Mouse (Mus musculus): ENCODE data around the gene Gm10037. TPM values are rescaled to one million over a fixed set of nuclear protein-coding genes. Genes with fewer than 3 reads are reported as not detected.

Gene Gm10037
- polyA plus RNA-seq, 1 experiment from 2014 or later = 1.1 TPM

GRCm38 (mm10) chr13:67844853-67845194 lies 13.9 kb downstream of the Gm10037 start:
- TF ChIP-seq CTCF (IDR thresholded peaks at IDR 0.05; ENCODE audit: low read depth) (no peak), EP300 (optimal IDR thresholded peaks at IDR 0.05) (no peak)
- H3K27me3 ChIP-seq (ENCODE audit: control insufficient read depth, insufficient read depth, low read length) = no peaks in the 10 kb centered on the region
- no peaks in the 10 kb centered on the region for H3K36me3 ChIP-seq (ENCODE audit: control insufficient read depth, insufficient read depth, low read length)
- no peaks in the 10 kb centered on the region for H3K9me3 ChIP-seq (ENCODE audit: control insufficient read depth, low read length)
- no peak overlapping the region for H3K27ac ChIP-seq (replicated peaks)
- H3K4me2 ChIP-seq (replicated peaks; ENCODE audit: low read depth) = peak overlapping the region; percentile 49
- H3K9ac ChIP-seq (ENCODE audit: low read length) = peak overlapping the region; percentile 38; the same call in 1 of the 2 replicates
- WGBS = 23% methylated on average over 8 of the region's 8 CpGs
- ATAC-seq (ENCODE audit: low FRiP score, low TSS enrichment) (no peak; the same call in 1 of the 2 replicates), DNase-seq (ENCODE audit: low spot score) (no peak)
- no peaks in the 10 kb centered on the region for H3K4me1 ChIP-seq (replicated peaks; ENCODE audit: control insufficient read depth, insufficient read depth)
- peak overlapping the region; percentile 31 for H3K4me3 ChIP-seq (ENCODE audit: low read depth, low read length)

GRCm38 (mm10) chr13:67850361-67850760 lies 19.5 kb downstream of the Gm10037 start:
- no peak for TF ChIP-seq CTCF (IDR thresholded peaks at IDR 0.05; ENCODE audit: low read depth)
- no peak for TF ChIP-seq EP300 (optimal IDR thresholded peaks at IDR 0.05)
- DNase-seq (ENCODE audit: low spot score) = no peak
- Histone ChIP-seq H3K4me2 (replicated peaks; ENCODE audit: low read depth) (no peak overlapping the region), H3K27me3 (ENCODE audit: control insufficient read depth, insufficient read depth, low read length) (no peaks in the 10 kb centered on the region), H3K36me3 (ENCODE audit: control insufficient read depth, insufficient read depth, low read length) (no peaks in the 10 kb centered on the region), H3K4me1 (replicated peaks; ENCODE audit: control insufficient read depth, insufficient read depth) (no peaks in the 10 kb centered on the region), H3K27ac (replicated peaks) (no peak overlapping the region), H3K4me3 (ENCODE audit: low read depth, low read length) (no peak overlapping the region), H3K9ac (ENCODE audit: low read length) (no peak overlapping the region), H3K9me3 (ENCODE audit: control insufficient read depth, low read length) (no peaks in the 10 kb centered on the region)
- no peak for ATAC-seq (ENCODE audit: low FRiP score, low TSS enrichment)
- 78% methylated on average over 3 of the region's 3 CpGs for WGBS

- Histone ChIP-seq H3K4me1 (replicated peaks; ENCODE audit: control insufficient read depth, insufficient read depth) (no peaks in the 10 kb centered on the region), H3K27ac (replicated peaks) (no peak overlapping the region), H3K4me3 (ENCODE audit: low read depth, low read length) (no peak overlapping the region), H3K9me3 (ENCODE audit: control insufficient read depth, low read length) (no peaks in the 10 kb centered on the region), H3K27me3 (ENCODE audit: control insufficient read depth, insufficient read depth, low read length) (no peaks in the 10 kb centered on the region), H3K36me3 (ENCODE audit: control insufficient read depth, insufficient read depth, low read length) (no peaks in the 10 kb centered on the region), H3K4me2 (replicated peaks; ENCODE audit: low read depth) (no peak overlapping the region), H3K9ac (ENCODE audit: low read length) (no peak overlapping the region)
- no peak for TF ChIP-seq EP300 (optimal IDR thresholded peaks at IDR 0.05)
- ATAC-seq (ENCODE audit: low FRiP score, low TSS enrichment) (no peak), DNase-seq (ENCODE audit: low spot score) (no peak)
- 68% methylated on average over 6 of the region's 6 CpGs for WGBS
Measured at GRCm38 (mm10) chr13:67853130-67853529, 22.2 kb downstream of the Gm10037 start.

GRCm38 (mm10) chr13:67853983-67854382 lies 23.1 kb downstream of the Gm10037 start:
- Histone ChIP-seq H3K4me2 (replicated peaks; ENCODE audit: low read depth) (no peak overlapping the region), H3K4me1 (replicated peaks; ENCODE audit: control insufficient read depth, insufficient read depth) (no peaks in the 10 kb centered on the region), H3K27ac (replicated peaks) (no peak overlapping the region), H3K36me3 (ENCODE audit: control insufficient read depth, insufficient read depth, low read length) (no peaks in the 10 kb centered on the region), H3K9me3 (ENCODE audit: control insufficient read depth, low read length) (no peaks in the 10 kb centered on the region), H3K27me3 (ENCODE audit: control insufficient read depth, insufficient read depth, low read length) (no peaks in the 10 kb centered on the region), H3K4me3 (ENCODE audit: low read depth, low read length) (no peak overlapping the region), H3K9ac (ENCODE audit: low read length) (no peak overlapping the region)
- WGBS = 74% methylated on average over 2 of the region's 2 CpGs
- DNase-seq (ENCODE audit: low spot score) (no peak), ATAC-seq (ENCODE audit: low FRiP score, low TSS enrichment) (no peak)
- TF ChIP-seq CTCF (IDR thresholded peaks at IDR 0.05; ENCODE audit: low read depth) = no peak
- no peak for TF ChIP-seq EP300 (optimal IDR thresholded peaks at IDR 0.05)

GRCm38 (mm10) chr13:67857317-67857716 lies 26.4 kb downstream of the Gm10037 start:
- Histone ChIP-seq H3K9ac (ENCODE audit: low read length) (no peak overlapping the region), H3K9me3 (ENCODE audit: control insufficient read depth, low read length) (no peaks in the 10 kb centered on the region), H3K36me3 (ENCODE audit: control insufficient read depth, insufficient read depth, low read length) (no peaks in the 10 kb centered on the region), H3K27ac (replicated peaks) (no peak overlapping the region), H3K4me3 (ENCODE audit: low read depth, low read length) (no peak overlapping the region), H3K4me2 (replicated peaks; ENCODE audit: low read depth) (no peak overlapping the region), H3K4me1 (replicated peaks; ENCODE audit: control insufficient read depth, insufficient read depth) (no peaks in the 10 kb centered on the region), H3K27me3 (ENCODE audit: control insufficient read depth, insufficient read depth, low read length) (no peaks in the 10 kb centered on the region)
- ATAC-seq (ENCODE audit: low FRiP score, low TSS enrichment) = no peak
- 20% methylated on average over 1 of the region's 1 CpGs for WGBS
- DNase-seq (ENCODE audit: low spot score) = no peak
- TF ChIP-seq CTCF (IDR thresholded peaks at IDR 0.05; ENCODE audit: low read depth) (no peak), EP300 (optimal IDR thresholded peaks at IDR 0.05) (no peak)

DNA sequence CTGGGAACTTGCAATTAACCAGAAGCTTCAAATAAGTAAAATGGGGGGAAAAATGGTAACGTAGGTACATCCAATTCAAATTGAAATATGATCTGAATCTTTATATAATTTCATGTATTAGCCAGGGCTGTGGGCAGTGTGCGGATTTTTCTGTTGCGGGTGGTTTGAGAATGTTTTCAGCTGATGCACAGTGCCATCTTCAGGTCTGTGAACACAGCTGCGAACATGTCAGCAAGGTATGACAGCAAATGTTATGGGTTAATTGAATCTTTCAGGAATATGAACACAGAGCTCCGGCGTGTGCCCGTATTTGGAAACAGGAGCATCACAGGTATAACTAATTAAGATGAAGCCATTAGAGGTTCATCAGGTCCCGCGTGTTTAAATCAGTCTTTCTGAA lies 31.6 kb downstream of the Gm10037 start:
- Histone ChIP-seq H3K4me3 (ENCODE audit: low read depth, low read length) (no peak overlapping the region), H3K9ac (ENCODE audit: low read length) (no peak overlapping the region), H3K27me3 (ENCODE audit: control insufficient read depth, insufficient read depth, low read length) (no peaks in the 10 kb centered on the region), H3K4me2 (replicated peaks; ENCODE audit: low read depth) (no peak overlapping the region), H3K9me3 (ENCODE audit: control insufficient read depth, low read length) (no peaks in the 10 kb centered on the region), H3K27ac (replicated peaks) (no peak overlapping the region), H3K4me1 (replicated peaks; ENCODE audit: control insufficient read depth, insufficient read depth) (no peaks in the 10 kb centered on the region), H3K36me3 (ENCODE audit: control insufficient read depth, insufficient read depth, low read length) (no peaks in the 10 kb centered on the region)
- TF ChIP-seq EP300 (optimal IDR thresholded peaks at IDR 0.05) (no peak), CTCF (IDR thresholded peaks at IDR 0.05; ENCODE audit: low read depth) (peak; percentile 11; the same call in 1 of the 2 replicates)
- DNase-seq (ENCODE audit: low spot score) = no peak
- WGBS = 83% methylated on average over 9 of the region's 9 CpGs
- ATAC-seq (ENCODE audit: low FRiP score, low TSS enrichment) = no peak
